Mouse (Mus musculus): ENCODE data around the gene Cbarp. TPM values are rescaled to one million over a fixed set of nuclear protein-coding genes. Genes with fewer than 3 reads are reported as not detected.

The Cbarp gene
- polyA plus RNA-seq (2016; fragmentation: Nextera tagmentation; extraction: Ambion mirVana), result 2.0 and 4.0 TPM in 2 replicates

GRCm38 (mm10) chr10:80140666-80141035, at the start of gene Cbarp:
TSS of gene Cbarp (minus strand) at chr10:80140835.
- no peak for DNase-seq (ENCODE audit: low spot score)
- no peaks in the 10 kb centered on the region for H3K9me3 ChIP-seq
- H3K4me1 ChIP-seq, result peaks cover 70% of the 10 kb centered on the region
- H3K36me3 ChIP-seq, result peaks cover 30% of the 10 kb centered on the region
- H3K27me3 ChIP-seq (ENCODE audit: insufficient read depth, poor library complexity, severe bottlenecking), result peaks cover 36% of the 10 kb centered on the region
- WGBS, result 73% methylated on average over 10 of the region's 10 CpGs
- peak within 1 kb of the TSS; percentile 94 for H3K27ac ChIP-seq
- H3K4me3 ChIP-seq, result peak within 1 kb of the TSS; percentile 85

- Histone ChIP-seq H3K36me3 (peaks cover 25% of the 10 kb centered on the region), H3K4me1 (peaks cover 44% of the 10 kb centered on the region), H3K4me3 (peak overlapping the region; percentile 61), H3K27me3 (ENCODE audit: insufficient read depth, poor library complexity, severe bottlenecking) (peaks cover 91% of the 10 kb centered on the region), H3K27ac (peak overlapping the region; percentile 73; the same call in 1 of the 2 replicates), H3K9me3 (no peaks in the 10 kb centered on the region)
- 5% methylated on average over 21 of the region's 21 CpGs for WGBS
- no peak for DNase-seq (ENCODE audit: low spot score)
Measured at GRCm38 (mm10) chr10:80189999-80190398, 49.4 kb upstream of the Cbarp start.

- no peak for DNase-seq (ENCODE audit: low spot score)
- Histone ChIP-seq H3K27ac (no peak overlapping the region), H3K9me3 (no peaks in the 10 kb centered on the region), H3K36me3 (peaks cover 29% of the 10 kb centered on the region), H3K4me1 (peaks cover 34% of the 10 kb centered on the region), H3K4me3 (no peak overlapping the region), H3K27me3 (ENCODE audit: insufficient read depth, poor library complexity, severe bottlenecking) (peaks cover 93% of the 10 kb centered on the region)
- 78% methylated on average over 15 of the region's 15 CpGs for WGBS
Measured at GRCm38 (mm10) chr10:80188453-80189024, 47.9 kb upstream of the Cbarp start.

GRCm38 (mm10) chr10:80187739-80188138, 47.1 kb upstream of the Cbarp start:
- peaks cover 35% of the 10 kb centered on the region for H3K36me3 ChIP-seq
- H3K4me1 ChIP-seq, result peaks cover 30% of the 10 kb centered on the region
- WGBS, result 90% methylated on average over 10 of the region's 10 CpGs
- DNase-seq (ENCODE audit: low spot score), result no peak
- H3K9me3 ChIP-seq, result no peaks in the 10 kb centered on the region
- no peak overlapping the region for H3K27ac ChIP-seq
- peaks cover 85% of the 10 kb centered on the region for H3K27me3 ChIP-seq (ENCODE audit: insufficient read depth, poor library complexity, severe bottlenecking)
- no peak overlapping the region for H3K4me3 ChIP-seq

- Histone ChIP-seq H3K9me3 (no peaks in the 10 kb centered on the region), H3K36me3 (peaks cover 38% of the 10 kb centered on the region), H3K4me1 (peaks cover 30% of the 10 kb centered on the region), H3K27ac (no peak overlapping the region), H3K4me3 (no peak overlapping the region), H3K27me3 (ENCODE audit: insufficient read depth, poor library complexity, severe bottlenecking) (peaks cover 76% of the 10 kb centered on the region)
- WGBS, result 40% methylated on average over 27 of the region's 27 CpGs
- DNase-seq (ENCODE audit: low spot score), result no peak
Measured at GRCm38 (mm10) chr10:80186649-80187048, 46.0 kb upstream of the Cbarp start.

- Histone ChIP-seq H3K4me3 (no peak overlapping the region), H3K27me3 (ENCODE audit: insufficient read depth, poor library complexity, severe bottlenecking) (peaks cover 51% of the 10 kb centered on the region), H3K27ac (no peak overlapping the region), H3K9me3 (no peaks in the 10 kb centered on the region), H3K4me1 (peaks cover 51% of the 10 kb centered on the region), H3K36me3 (peaks cover 22% of the 10 kb centered on the region)
- WGBS, result 90% methylated on average over 7 of the region's 7 CpGs
- no peak for DNase-seq (ENCODE audit: low spot score)
Measured at GRCm38 (mm10) chr10:80182547-80182946, 41.9 kb upstream of the Cbarp start.

- peak overlapping the region; percentile 93 for H3K27ac ChIP-seq
- H3K4me3 ChIP-seq, result peak overlapping the region; percentile 81
- H3K9me3 ChIP-seq, result no peaks in the 10 kb centered on the region
- WGBS, result 54% methylated on average over 5 of the region's 5 CpGs
- peaks cover 13% of the 10 kb centered on the region for H3K36me3 ChIP-seq
- DNase-seq (ENCODE audit: low spot score), result no peak
- H3K27me3 ChIP-seq (ENCODE audit: insufficient read depth, poor library complexity, severe bottlenecking), result peaks cover 34% of the 10 kb centered on the region
- peaks cover 55% of the 10 kb centered on the region for H3K4me1 ChIP-seq
Measured at GRCm38 (mm10) chr10:80180823-80181222, 40.2 kb upstream of the Cbarp start.

- no peak for DNase-seq (ENCODE audit: low spot score)
- 51% methylated on average over 6 of the region's 6 CpGs for WGBS
- H3K9me3 ChIP-seq, result no peaks in the 10 kb centered on the region
- H3K4me3 ChIP-seq, result peak overlapping the region; percentile 81
- peaks cover 55% of the 10 kb centered on the region for H3K4me1 ChIP-seq
- H3K27ac ChIP-seq, result peak overlapping the region; percentile 93
- peaks cover 29% of the 10 kb centered on the region for H3K27me3 ChIP-seq (ENCODE audit: insufficient read depth, poor library complexity, severe bottlenecking)
- H3K36me3 ChIP-seq, result peaks cover 13% of the 10 kb centered on the region
Measured at GRCm38 (mm10) chr10:80180288-80180687, 39.7 kb upstream of the Cbarp start.

- peak within 1 kb of the TSS; percentile 81 for H3K4me3 ChIP-seq
- H3K27me3 ChIP-seq (ENCODE audit: insufficient read depth, poor library complexity, severe bottlenecking), result peaks cover 22% of the 10 kb centered on the region
- no peak for DNase-seq (ENCODE audit: low spot score)
- peaks cover 16% of the 10 kb centered on the region for H3K36me3 ChIP-seq
- WGBS, result 8% methylated on average over 92 of the region's 106 CpGs
- peaks cover 60% of the 10 kb centered on the region for H3K4me1 ChIP-seq
- peak within 1 kb of the TSS; percentile 93 for H3K27ac ChIP-seq
- H3K9me3 ChIP-seq, result no peaks in the 10 kb centered on the region
Measured at GRCm38 (mm10) chr10:80179068-80180051, 38.7 kb upstream of the Cbarp start, which contains the start of gene Efna2. TSS of gene Efna2 (plus strand) at chr10:80179482.

GRCm38 (mm10) chr10:80177441-80178279, 37.0 kb upstream of the Cbarp start:
- no peaks in the 10 kb centered on the region for H3K9me3 ChIP-seq
- peaks cover 5% of the 10 kb centered on the region; the same call in 1 of the 2 replicates for H3K36me3 ChIP-seq
- H3K4me1 ChIP-seq, result peaks cover 64% of the 10 kb centered on the region
- no peak for DNase-seq (ENCODE audit: low spot score)
- WGBS, result 58% methylated on average over 7 of the region's 7 CpGs
- H3K27me3 ChIP-seq (ENCODE audit: insufficient read depth, poor library complexity, severe bottlenecking), result peaks cover 16% of the 10 kb centered on the region
- peak overlapping the region; percentile 93 for H3K27ac ChIP-seq
- H3K4me3 ChIP-seq, result no peak overlapping the region

- no peaks in the 10 kb centered on the region for H3K9me3 ChIP-seq
- peaks cover 13% of the 10 kb centered on the region for H3K27me3 ChIP-seq (ENCODE audit: insufficient read depth, poor library complexity, severe bottlenecking)
- DNase-seq (ENCODE audit: low spot score), result no peak
- 79% methylated on average over 5 of the region's 5 CpGs for whole genome bisulfite sequencing
- H3K4me1 ChIP-seq, result peaks cover 74% of the 10 kb centered on the region
- H3K36me3 ChIP-seq, result peaks cover 14% of the 10 kb centered on the region
- no peak overlapping the region for H3K4me3 ChIP-seq
- H3K27ac ChIP-seq, result no peak overlapping the region
Measured at GRCm38 (mm10) chr10:80176270-80176834, 35.7 kb upstream of the Cbarp start.
